Mouse (Mus musculus): ENCODE measurements at regions not wholly inside any gene's neighbourhood (a gene's known extent, or its start where the extent isn't known, plus 50 kb on each side); places are given as distances from the start of the nearest gene placed in this dataset.

GRCm38 (mm10) chr2:178584970-178585566 lies 154.7 kb downstream of the Cdh26 start:
- Histone ChIP-seq H3K9me3 (ENCODE audit: control insufficient read depth, low read length) (no peaks in the 10 kb centered on the region), H3K27ac (replicated peaks) (no peak overlapping the region), H3K27me3 (ENCODE audit: control insufficient read depth, insufficient read depth, low read length) (no peaks in the 10 kb centered on the region), H3K4me1 (replicated peaks; ENCODE audit: control insufficient read depth, insufficient read depth) (no peaks in the 10 kb centered on the region), H3K4me2 (replicated peaks; ENCODE audit: low read depth) (no peak overlapping the region), H3K9ac (ENCODE audit: low read length) (no peak overlapping the region), H3K36me3 (ENCODE audit: control insufficient read depth, insufficient read depth, low read length) (no peaks in the 10 kb centered on the region), H3K4me3 (ENCODE audit: low read depth, low read length) (no peak overlapping the region)
- TF ChIP-seq EP300 (optimal IDR thresholded peaks at IDR 0.05) (no peak), CTCF (IDR thresholded peaks at IDR 0.05; ENCODE audit: low read depth) (no peak)
- no peak for DNase-seq (ENCODE audit: low spot score)
- 73% methylated on average over 5 of the region's 5 CpGs for WGBS
- ATAC-seq (ENCODE audit: low FRiP score, low TSS enrichment) = peak; percentile 35; the same call in 1 of the 2 replicates

DNA sequence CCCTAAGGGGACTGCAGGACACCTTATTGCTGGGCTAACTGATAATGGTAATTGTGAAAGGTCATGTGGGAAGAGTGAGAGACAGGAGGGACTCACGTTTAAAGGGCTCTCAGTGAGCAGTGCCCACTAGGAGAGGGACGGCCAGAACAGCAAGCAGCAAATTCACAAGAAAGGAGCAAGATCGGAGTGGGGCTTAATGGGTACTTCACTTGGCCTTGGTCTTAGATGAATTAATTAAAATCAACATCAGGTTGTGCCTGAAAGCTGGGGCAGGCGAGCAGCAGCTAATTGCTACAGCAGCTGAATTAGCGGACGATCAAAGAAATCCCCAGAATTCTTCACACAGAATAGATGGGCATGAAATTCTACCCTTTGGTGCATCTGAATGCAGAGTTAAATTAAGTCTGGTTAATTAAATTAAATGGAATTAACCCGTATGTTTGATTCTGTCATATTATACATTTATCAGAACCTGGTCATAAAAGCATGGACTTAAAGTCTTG lies 156.9 kb downstream of the Cdh26 start:
- no peak overlapping the region for H3K4me3 ChIP-seq (ENCODE audit: low read depth, low read length)
- WGBS = 81% methylated on average over 7 of the region's 7 CpGs
- no peak for TF ChIP-seq CTCF (IDR thresholded peaks at IDR 0.05; ENCODE audit: low read depth)
- no peak for TF ChIP-seq EP300 (optimal IDR thresholded peaks at IDR 0.05)
- H3K27ac ChIP-seq (replicated peaks) = no peak overlapping the region
- DNase-seq (ENCODE audit: low spot score) (no peak), ATAC-seq (ENCODE audit: low FRiP score, low TSS enrichment) (no peak)
- H3K4me1 ChIP-seq (replicated peaks; ENCODE audit: control insufficient read depth, insufficient read depth) = no peaks in the 10 kb centered on the region
- H3K9ac ChIP-seq (ENCODE audit: low read length) = no peak overlapping the region
- H3K27me3 ChIP-seq (ENCODE audit: control insufficient read depth, insufficient read depth, low read length) = no peaks in the 10 kb centered on the region
- H3K36me3 ChIP-seq (ENCODE audit: control insufficient read depth, insufficient read depth, low read length) = no peaks in the 10 kb centered on the region
- no peak overlapping the region for H3K4me2 ChIP-seq (replicated peaks; ENCODE audit: low read depth)
- no peaks in the 10 kb centered on the region for H3K9me3 ChIP-seq (ENCODE audit: control insufficient read depth, low read length)

DNA sequence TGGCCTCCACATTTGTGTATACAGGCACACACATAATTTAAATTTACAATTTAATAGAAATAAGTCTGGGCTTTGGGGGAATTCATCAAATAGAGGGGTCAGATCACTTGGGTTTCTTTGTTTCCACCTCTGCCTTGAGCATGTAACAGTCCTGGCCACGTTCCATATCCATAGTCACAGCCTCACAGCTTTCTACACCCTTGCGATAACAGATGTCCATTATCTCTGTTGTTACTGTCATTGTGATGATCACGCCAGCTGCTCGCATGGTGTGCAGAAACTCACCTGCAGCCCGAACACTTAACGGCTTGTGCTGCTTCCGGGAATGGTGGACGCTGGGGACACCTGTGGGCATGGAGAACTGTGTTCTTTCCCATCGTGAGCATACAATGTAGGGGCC lies 163.4 kb downstream of the Cdh26 start:
- no peak for TF ChIP-seq EP300 (optimal IDR thresholded peaks at IDR 0.05)
- no peak for TF ChIP-seq CTCF (IDR thresholded peaks at IDR 0.05; ENCODE audit: low read depth)
- no peak for DNase-seq (ENCODE audit: low spot score)
- ATAC-seq (ENCODE audit: low FRiP score, low TSS enrichment) = no peak

GRCm38 (mm10) chr2:178594177-178594576 lies 163.8 kb downstream of the Cdh26 start:
- H3K27me3 ChIP-seq (ENCODE audit: control insufficient read depth, insufficient read depth, low read length) = no peaks in the 10 kb centered on the region
- H3K4me1 ChIP-seq (replicated peaks; ENCODE audit: control insufficient read depth, insufficient read depth) = no peaks in the 10 kb centered on the region
- no peaks in the 10 kb centered on the region for H3K36me3 ChIP-seq (ENCODE audit: control insufficient read depth, insufficient read depth, low read length)
- no peaks in the 10 kb centered on the region for H3K9me3 ChIP-seq (ENCODE audit: control insufficient read depth, low read length)
- no peak overlapping the region for H3K4me2 ChIP-seq (replicated peaks; ENCODE audit: low read depth)
- no peak overlapping the region for H3K27ac ChIP-seq (replicated peaks)
- TF ChIP-seq CTCF (IDR thresholded peaks at IDR 0.05; ENCODE audit: low read depth) (no peak), EP300 (optimal IDR thresholded peaks at IDR 0.05) (no peak)
- 19% methylated on average over 6 of the region's 6 CpGs for WGBS
- no peak for DNase-seq (ENCODE audit: low spot score)
- no peak overlapping the region for H3K9ac ChIP-seq (ENCODE audit: low read length)
- no peak for ATAC-seq (ENCODE audit: low FRiP score, low TSS enrichment)
- H3K4me3 ChIP-seq (ENCODE audit: low read depth, low read length) = no peak overlapping the region

More for the DNA sequence above, 163.4 kb downstream of the Cdh26 start:
- Histone ChIP-seq H3K9ac (ENCODE audit: low read length) (no peak overlapping the region), H3K36me3 (ENCODE audit: control insufficient read depth, insufficient read depth, low read length) (no peaks in the 10 kb centered on the region), H3K9me3 (ENCODE audit: control insufficient read depth, low read length) (no peaks in the 10 kb centered on the region), H3K4me3 (ENCODE audit: low read depth, low read length) (no peak overlapping the region), H3K4me1 (replicated peaks; ENCODE audit: control insufficient read depth, insufficient read depth) (no peaks in the 10 kb centered on the region), H3K27me3 (ENCODE audit: control insufficient read depth, insufficient read depth, low read length) (no peaks in the 10 kb centered on the region), H3K27ac (replicated peaks) (no peak overlapping the region), H3K4me2 (replicated peaks; ENCODE audit: low read depth) (no peak overlapping the region)
- 70% methylated on average over 9 of the region's 9 CpGs for WGBS

DNA sequence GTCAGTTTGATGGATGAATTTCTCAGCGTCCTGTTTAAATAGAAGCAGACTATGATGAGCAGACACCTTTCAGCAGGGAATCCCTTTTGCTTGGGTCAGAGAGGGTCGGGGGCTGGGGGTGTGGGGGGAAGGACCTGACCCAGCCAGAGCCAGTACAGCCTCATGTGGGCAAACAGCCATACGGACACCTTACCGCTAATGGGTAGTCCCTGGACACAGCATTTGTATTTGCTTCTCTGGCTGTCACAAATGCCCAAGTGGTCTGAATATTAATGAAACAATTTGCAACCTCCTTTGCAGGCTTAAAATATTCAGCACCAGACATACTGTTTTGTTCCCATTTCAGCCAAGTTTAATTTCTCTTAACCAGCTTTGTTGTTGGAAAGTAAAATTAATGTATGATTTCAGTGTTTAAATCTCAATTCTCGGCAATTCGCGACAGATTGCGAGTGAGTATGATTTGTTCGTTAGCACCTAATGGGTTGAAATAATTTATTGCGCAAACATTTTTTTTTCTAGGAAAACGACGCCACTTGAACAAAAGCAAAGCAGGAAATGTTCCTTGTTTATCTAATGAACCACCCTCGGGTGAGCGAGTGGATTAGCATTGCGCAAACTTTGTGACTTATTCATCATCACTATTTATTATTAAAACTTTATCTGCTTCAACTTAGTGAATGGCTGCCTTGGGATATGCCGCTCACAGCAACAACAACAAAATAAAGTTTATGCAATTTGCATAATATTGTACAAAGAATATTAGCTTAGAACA lies 166.2 kb downstream of the Cdh26 start:
- ATAC-seq (ENCODE audit: low FRiP score, low TSS enrichment) = peak; percentile 58
- H3K4me1 ChIP-seq (replicated peaks; ENCODE audit: control insufficient read depth, insufficient read depth) = no peaks in the 10 kb centered on the region
- no peak overlapping the region for H3K27ac ChIP-seq (replicated peaks)
- H3K9ac ChIP-seq (ENCODE audit: low read length) = no peak overlapping the region
- peak overlapping the region; percentile 31; the same call in 1 of the 2 replicates for H3K4me2 ChIP-seq (replicated peaks; ENCODE audit: low read depth)
- H3K4me3 ChIP-seq (ENCODE audit: low read depth, low read length) = no peak overlapping the region
- H3K36me3 ChIP-seq (ENCODE audit: control insufficient read depth, insufficient read depth, low read length) = no peaks in the 10 kb centered on the region
- H3K27me3 ChIP-seq (ENCODE audit: control insufficient read depth, insufficient read depth, low read length) = no peaks in the 10 kb centered on the region
- H3K9me3 ChIP-seq (ENCODE audit: control insufficient read depth, low read length) = no peaks in the 10 kb centered on the region
- 16% methylated on average over 16 of the region's 16 CpGs for WGBS
- TF ChIP-seq EP300 (optimal IDR thresholded peaks at IDR 0.05) = peak; percentile 60
- no peak for TF ChIP-seq CTCF (IDR thresholded peaks at IDR 0.05; ENCODE audit: low read depth)
- DNase-seq (ENCODE audit: low spot score) = no peak

- no peak overlapping the region for H3K9ac ChIP-seq (ENCODE audit: low read length)
- H3K27ac ChIP-seq (replicated peaks) = no peak overlapping the region
- no peaks in the 10 kb centered on the region for H3K27me3 ChIP-seq (ENCODE audit: control insufficient read depth, insufficient read depth, low read length)
- no peaks in the 10 kb centered on the region for H3K36me3 ChIP-seq (ENCODE audit: control insufficient read depth, insufficient read depth, low read length)
- H3K4me1 ChIP-seq (replicated peaks; ENCODE audit: control insufficient read depth, insufficient read depth) = no peaks in the 10 kb centered on the region
- no peak overlapping the region for H3K4me2 ChIP-seq (replicated peaks; ENCODE audit: low read depth)
- no peak overlapping the region for H3K4me3 ChIP-seq (ENCODE audit: low read depth, low read length)
- TF ChIP-seq CTCF (IDR thresholded peaks at IDR 0.05; ENCODE audit: low read depth) (no peak), EP300 (optimal IDR thresholded peaks at IDR 0.05) (no peak)
- DNase-seq (ENCODE audit: low spot score) (no peak), ATAC-seq (ENCODE audit: low FRiP score, low TSS enrichment) (peak; percentile 30; the same call in 1 of the 2 replicates)
- H3K9me3 ChIP-seq (ENCODE audit: control insufficient read depth, low read length) = no peaks in the 10 kb centered on the region
- 34% methylated on average over 7 of the region's 7 CpGs for WGBS
These were observed 166.7 kb downstream of the Cdh26 start for GRCm38 (mm10) chr2:178597084-178597470.
